Mouse (Mus musculus) intestine, embryonic 15.5 days (tissue): Measurements from ENCODE around the gene Crisp2. TPM values are rescaled to one million over a fixed set of nuclear protein-coding genes. Genes with fewer than 3 reads are reported as not detected.
A peak's percentile ranks its signal among the peaks of the same experiment; 100 is the strongest.

Source experiments
- ATAC-seq: fragments of 200-750 bp; cut with Nextera tagmentation; 2 replicates; pipeline ENCODE4 v1.8.0; 2017; ENCODE audit warnings: moderate TSS enrichment, moderate library complexity
- H3K27ac ChIP-seq: fragments of 300-500 bp; sonication (generic); 2 replicates; pipeline ENCODE4 v1.5.1; 2015; ENCODE audit warnings: mild to moderate bottlenecking, inconsistent platforms
- H3K27me3 ChIP-seq: fragments of 300-500 bp; sonication (generic); replicated peaks from 2 replicates; pipeline ENCODE4 v1.6.1; 2015; ENCODE audit warnings: inconsistent platforms
- H3K36me3 ChIP-seq: fragments of 300-500 bp; sonication (generic); 2 replicates; pipeline ENCODE4 v1.6.1; 2015; ENCODE audit warnings: inconsistent platforms
- H3K4me1 ChIP-seq: fragments of 300-500 bp; sonication (generic); replicated peaks from 2 replicates; pipeline ENCODE4 v1.6.1; 2015; ENCODE audit warnings: inconsistent platforms
- H3K4me2 ChIP-seq: fragments of 300-500 bp; sonication (generic); replicated peaks from 2 replicates; pipeline ENCODE4 v1.6.1; 2015; ENCODE audit warnings: mild to moderate bottlenecking, inconsistent platforms
- H3K4me3 ChIP-seq: fragments of 300-500 bp; sonication (generic); replicated peaks from 2 replicates; pipeline ENCODE4 v1.5.1; 2015; ENCODE audit warnings: inconsistent platforms
- H3K9ac ChIP-seq: fragments of 300-500 bp; sonication (generic); 2 replicates; pipeline ENCODE4 v1.6.1; 2015; ENCODE audit warnings: inconsistent platforms
- H3K9me3 ChIP-seq: fragments of 300-500 bp; sonication (generic); 2 replicates; pipeline ENCODE4 v1.6.1; 2016; ENCODE audit warnings: inconsistent platforms
- WGBS: fragments of 180-500 bp; shearing (Covaris S2); methylation state at CpG from one replicate; pipeline ENCODE4 v1.1.7; 2015; 5-methylcytosine and 5-hydroxymethylcytosine counted together
- polyA plus RNA-seq: library from polyadenylated mRNA; unstranded; fragments of >200 nt; fragmentation: Nextera tagmentation; extraction: Ambion mirVana; gene quantifications from 2 replicates; pipeline ENCODE4 v1.2.1, GENCODE M21; 2015

The Crisp2 gene
- not detected in 2 replicates for polyA plus RNA-seq

- Histone ChIP-seq H3K9ac (no peak within 1 kb of the TSS), H3K4me2 (no peak within 1 kb of the TSS), H3K27ac (no peak within 1 kb of the TSS), H3K27me3 (no peaks in the 10 kb centered on the region), H3K4me3 (no peak within 1 kb of the TSS), H3K9me3 (no peaks in the 10 kb centered on the region), H3K4me1 (no peaks in the 10 kb centered on the region), H3K36me3 (no peaks in the 10 kb centered on the region)
- 38% methylated on average over 2 of the region's 2 CpGs for WGBS
- peak; percentile 62; the same call in 1 of the 2 replicates for ATAC-seq
These were observed at the start of gene Crisp2 for GRCm38 (mm10) chr17:40806953-40807572. Crisp2 (minus strand) TSS chr17:40807003.

GRCm38 (mm10) chr17:40855065-40855464 lies 48.3 kb upstream of the Crisp2 start:
- no peak overlapping the region for H3K9ac ChIP-seq
- H3K4me2 ChIP-seq = no peak overlapping the region
- H3K4me3 ChIP-seq = no peak overlapping the region
- no peaks in the 10 kb centered on the region for H3K36me3 ChIP-seq
- no peak for ATAC-seq
- no peak overlapping the region for H3K27ac ChIP-seq
- H3K27me3 ChIP-seq = no peaks in the 10 kb centered on the region
- no peaks in the 10 kb centered on the region for H3K4me1 ChIP-seq
- no peaks in the 10 kb centered on the region for H3K9me3 ChIP-seq

GRCm38 (mm10) chr17:40837308-40837707 lies 30.5 kb upstream of the Crisp2 start:
- H3K27ac ChIP-seq = no peak overlapping the region
- no peaks in the 10 kb centered on the region for H3K27me3 ChIP-seq
- H3K4me3 ChIP-seq = no peak overlapping the region
- no peak overlapping the region for H3K4me2 ChIP-seq
- H3K4me1 ChIP-seq = no peaks in the 10 kb centered on the region
- peak; percentile 76 for ATAC-seq
- no peaks in the 10 kb centered on the region for H3K36me3 ChIP-seq
- H3K9ac ChIP-seq = no peak overlapping the region
- no peaks in the 10 kb centered on the region for H3K9me3 ChIP-seq

GRCm38 (mm10) chr17:40831870-40832269 lies 25.1 kb upstream of the Crisp2 start:
- no peak overlapping the region for H3K4me2 ChIP-seq

GRCm38 (mm10) chr17:40824549-40824948 lies 17.7 kb upstream of the Crisp2 start:
- Histone ChIP-seq H3K4me2 (no peak overlapping the region), H3K27me3 (no peaks in the 10 kb centered on the region), H3K9me3 (no peaks in the 10 kb centered on the region), H3K27ac (no peak overlapping the region), H3K9ac (no peak overlapping the region), H3K4me3 (no peak overlapping the region), H3K36me3 (no peaks in the 10 kb centered on the region), H3K4me1 (no peaks in the 10 kb centered on the region)
- no peak for ATAC-seq
- 56% methylated on average over 8 of the region's 8 CpGs for WGBS

More at GRCm38 (mm10) chr17:40831870-40832269, 25.1 kb upstream of the Crisp2 start:
- no peaks in the 10 kb centered on the region for H3K36me3 ChIP-seq
- H3K27ac ChIP-seq = no peak overlapping the region
- H3K4me1 ChIP-seq = no peaks in the 10 kb centered on the region
- H3K9me3 ChIP-seq = no peaks in the 10 kb centered on the region
- 48% methylated on average over 2 of the region's 2 CpGs for WGBS
- ATAC-seq = no peak
- no peak overlapping the region for H3K4me3 ChIP-seq
- H3K9ac ChIP-seq = no peak overlapping the region
- H3K27me3 ChIP-seq = no peaks in the 10 kb centered on the region

- no peak for ATAC-seq
These were observed 17.0 kb upstream of the Crisp2 start for GRCm38 (mm10) chr17:40823817-40824216.

GRCm38 (mm10) chr17:40821477-40821876 lies 14.7 kb upstream of the Crisp2 start:
- Histone ChIP-seq H3K9me3 (no peaks in the 10 kb centered on the region), H3K4me1 (no peaks in the 10 kb centered on the region), H3K4me2 (no peak overlapping the region), H3K36me3 (no peaks in the 10 kb centered on the region), H3K4me3 (no peak overlapping the region), H3K27me3 (no peaks in the 10 kb centered on the region), H3K27ac (no peak overlapping the region), H3K9ac (no peak overlapping the region)
- ATAC-seq = peak; percentile 59
- 73% methylated on average over 9 of the region's 9 CpGs for WGBS

More at GRCm38 (mm10) chr17:40823817-40824216, 17.0 kb upstream of the Crisp2 start:
- H3K4me2 ChIP-seq = no peak overlapping the region
- H3K4me1 ChIP-seq = no peaks in the 10 kb centered on the region
- no peaks in the 10 kb centered on the region for H3K27me3 ChIP-seq
- no peaks in the 10 kb centered on the region for H3K36me3 ChIP-seq
- H3K4me3 ChIP-seq = no peak overlapping the region
- no peak overlapping the region for H3K9ac ChIP-seq
- H3K27ac ChIP-seq = no peak overlapping the region
- 21% methylated on average over 4 of the region's 4 CpGs for WGBS
- H3K9me3 ChIP-seq = no peaks in the 10 kb centered on the region

GRCm38 (mm10) chr17:40817340-40817943 lies 10.6 kb upstream of the Crisp2 start:
- no peak for ATAC-seq

GRCm38 (mm10) chr17:40812259-40812658 lies 5.5 kb upstream of the Crisp2 start:
- no peak for ATAC-seq
- H3K4me3 ChIP-seq = no peak overlapping the region
- H3K4me1 ChIP-seq = no peaks in the 10 kb centered on the region
- no peaks in the 10 kb centered on the region for H3K9me3 ChIP-seq
- H3K36me3 ChIP-seq = no peaks in the 10 kb centered on the region
- no peak overlapping the region for H3K4me2 ChIP-seq
- no peak overlapping the region for H3K27ac ChIP-seq
- no peaks in the 10 kb centered on the region for H3K27me3 ChIP-seq
- no peak overlapping the region for H3K9ac ChIP-seq
- 68% methylated on average over 2 of the region's 2 CpGs for WGBS

More at GRCm38 (mm10) chr17:40817340-40817943, 10.6 kb upstream of the Crisp2 start:
- no peaks in the 10 kb centered on the region for H3K27me3 ChIP-seq
- H3K4me2 ChIP-seq = no peak overlapping the region
- no peak overlapping the region for H3K27ac ChIP-seq
- no peaks in the 10 kb centered on the region for H3K9me3 ChIP-seq
- H3K4me3 ChIP-seq = no peak overlapping the region
- H3K9ac ChIP-seq = no peak overlapping the region
- 69% methylated on average over 4 of the region's 4 CpGs for WGBS
- H3K4me1 ChIP-seq = no peaks in the 10 kb centered on the region
- no peaks in the 10 kb centered on the region for H3K36me3 ChIP-seq

- no peaks in the 10 kb centered on the region for H3K9me3 ChIP-seq
- H3K36me3 ChIP-seq = no peaks in the 10 kb centered on the region
- H3K27ac ChIP-seq = no peak overlapping the region
- H3K4me2 ChIP-seq = no peak overlapping the region
- no peak overlapping the region for H3K9ac ChIP-seq
- no peaks in the 10 kb centered on the region for H3K27me3 ChIP-seq
- 87% methylated on average over 1 of the region's 1 CpGs for WGBS
- ATAC-seq = no peak
- H3K4me3 ChIP-seq = no peak overlapping the region
- no peaks in the 10 kb centered on the region for H3K4me1 ChIP-seq
These were observed 4.8 kb upstream of the Crisp2 start for GRCm38 (mm10) chr17:40811560-40811959.

- Histone ChIP-seq H3K9me3 (no peaks in the 10 kb centered on the region), H3K4me3 (no peak within 1 kb of the TSS), H3K9ac (no peak within 1 kb of the TSS), H3K27ac (no peak within 1 kb of the TSS), H3K4me2 (no peak within 1 kb of the TSS), H3K4me1 (no peaks in the 10 kb centered on the region), H3K27me3 (no peaks in the 10 kb centered on the region), H3K36me3 (no peaks in the 10 kb centered on the region)
- ATAC-seq = no peak
- 55% methylated on average over 1 of the region's 1 CpGs for WGBS
These were observed 4.1 kb upstream of the Crisp2 start, which contains the start of gene Rhag for GRCm38 (mm10) chr17:40810934-40811333. Rhag (plus strand) TSS chr17:40811126.

- no peaks in the 10 kb centered on the region for H3K36me3 ChIP-seq
- H3K27ac ChIP-seq = no peak overlapping the region
- H3K9ac ChIP-seq = no peak overlapping the region
- H3K4me1 ChIP-seq = no peaks in the 10 kb centered on the region
- no peak overlapping the region for H3K4me2 ChIP-seq
- no peak overlapping the region for H3K4me3 ChIP-seq
- ATAC-seq = no peak
- H3K27me3 ChIP-seq = no peaks in the 10 kb centered on the region
- H3K9me3 ChIP-seq = no peaks in the 10 kb centered on the region
These were observed 1.3 kb upstream of the Crisp2 start for GRCm38 (mm10) chr17:40808071-40808470.

GRCm38 (mm10) chr17:40806550-40806949 lies 253 bp downstream of the Crisp2 start:
- peak; percentile 96 for ATAC-seq

More at GRCm38 (mm10) chr17:40806550-40806949, 253 bp downstream of the Crisp2 start:
- no peaks in the 10 kb centered on the region for H3K4me1 ChIP-seq
- no peak overlapping the region for H3K4me3 ChIP-seq
- 36% methylated on average over 3 of the region's 3 CpGs for WGBS
- no peak overlapping the region for H3K27ac ChIP-seq
- no peaks in the 10 kb centered on the region for H3K36me3 ChIP-seq
- H3K9ac ChIP-seq = no peak overlapping the region
- no peaks in the 10 kb centered on the region for H3K9me3 ChIP-seq
- no peak overlapping the region for H3K4me2 ChIP-seq
- no peaks in the 10 kb centered on the region for H3K27me3 ChIP-seq
